In genomic region chr7:19320637-19321036, GRCm38 (mm10) we compare ENCODE assay signal across 8 mouse cellular contexts. TPM values are rescaled to one million over a fixed set of nuclear protein-coding genes. Genes with fewer than 3 reads are reported as not detected.
DNase-seq lines count a peak whose midpoint lies in the region; ATAC-seq lines count a peak whose summit lies in the region.

No protein-coding gene starts in this region.

- 40% methylated on average over 7 of the region's 7 CpGs for WGBS in heart, embryonic 11.5 days (ENCODE audit: insufficient replicate concordance)
- 45% methylated on average over 7 of the region's 7 CpGs for WGBS in hindbrain, embryonic 15.5 days
- WGBS in midbrain, embryonic 13.5 days = 42% methylated on average over 7 of the region's 7 CpGs

- ATAC-seq in heart, embryonic 11.5 days (replicated peaks; ENCODE audit: insufficient number of reproducible peaks, low FRiP score, low TSS enrichment) = no peak
- ATAC-seq in hindbrain, embryonic 15.5 days (ENCODE audit: low FRiP score, low read depth) = no peak
- ATAC-seq in midbrain, embryonic 13.5 days = no peak

- no peaks in the 10 kb centered on the region for H3K27me3 ChIP-seq in heart, embryonic 11.5 days (ENCODE audit: control insufficient read depth, insufficient read depth, low read length)
- no peaks in the 10 kb centered on the region for H3K27me3 ChIP-seq in hindbrain, embryonic 15.5 days
- H3K27me3 ChIP-seq in midbrain, embryonic 13.5 days = peaks cover 25% of the 10 kb centered on the region; the same call in 1 of the 2 replicates

- DNase-seq in heart, postnatal 36 days = no peak
- DNase-seq in CD4-positive helper T cell, adult 2 months (ENCODE audit: low read depth, low spot score) = peak; percentile 52
- DNase-seq in adrenal gland, adult 8-10 months = no peak
- no peak for DNase-seq in thymus, postnatal 0 days (ENCODE audit: low spot score)
- DNase-seq in retina, postnatal 1 day = no peak

- peak overlapping the region; percentile 56 for H3K9ac ChIP-seq in heart, embryonic 11.5 days (ENCODE audit: low read depth, low read length)
- no peak overlapping the region for H3K9ac ChIP-seq in hindbrain, embryonic 15.5 days
- no peak overlapping the region for H3K9ac ChIP-seq in midbrain, embryonic 13.5 days (replicated peaks)

- H3K9me3 ChIP-seq in heart, embryonic 11.5 days (replicated peaks; ENCODE audit: control insufficient read depth, low read length) = no peaks in the 10 kb centered on the region
- H3K9me3 ChIP-seq in hindbrain, embryonic 15.5 days = no peaks in the 10 kb centered on the region
- no peaks in the 10 kb centered on the region for H3K9me3 ChIP-seq in midbrain, embryonic 13.5 days

- H3K4me3 ChIP-seq in heart, embryonic 11.5 days (ENCODE audit: low read depth, low read length) = peak overlapping the region; percentile 43; the same call in 1 of the 2 replicates
- peak overlapping the region; percentile 50; the same call in 1 of the 2 replicates for H3K4me3 ChIP-seq in hindbrain, embryonic 15.5 days
- peak overlapping the region; percentile 53 for H3K4me3 ChIP-seq in midbrain, embryonic 13.5 days (replicated peaks)

- H3K4me1 ChIP-seq in heart, embryonic 11.5 days (ENCODE audit: control insufficient read depth, insufficient read depth, low read length) = peaks cover 13% of the 10 kb centered on the region
- H3K4me1 ChIP-seq in hindbrain, embryonic 15.5 days (replicated peaks) = peaks cover 16% of the 10 kb centered on the region
- H3K4me1 ChIP-seq in midbrain, embryonic 13.5 days (replicated peaks) = peaks cover 16% of the 10 kb centered on the region

- H3K27ac ChIP-seq in heart, embryonic 11.5 days (ENCODE audit: low read depth, low read length) = 0 out of 2 replicates have a peak overlapping the region, but pooled peaks have one; percentile 35
- no peak overlapping the region for H3K27ac ChIP-seq in hindbrain, embryonic 15.5 days (replicated peaks)
- H3K27ac ChIP-seq in midbrain, embryonic 13.5 days = no peak overlapping the region

- intact Hi-C loops in heart, postnatal 36 days (cut with DNase I) = no loop called here

- H3K36me3 ChIP-seq in heart, embryonic 11.5 days (ENCODE audit: control insufficient read depth, insufficient read depth, low read length) = no peaks in the 10 kb centered on the region
- no peaks in the 10 kb centered on the region for H3K36me3 ChIP-seq in hindbrain, embryonic 15.5 days
- H3K36me3 ChIP-seq in midbrain, embryonic 13.5 days = no peaks in the 10 kb centered on the region

- H3K4me2 ChIP-seq in heart, embryonic 11.5 days = peak overlapping the region; percentile 81
- H3K4me2 ChIP-seq in hindbrain, embryonic 15.5 days = peak overlapping the region; percentile 82
- H3K4me2 ChIP-seq in midbrain, embryonic 13.5 days (replicated peaks) = peak overlapping the region; percentile 83

RNA-seq across cellular contexts. Expression of gene Fosb, which starts 10.8 kb away (rescaled TPM):
- 0.11 and 0.17 TPM in 2 replicates for polyA plus RNA-seq in heart, embryonic 11.5 days (2014; fragmentation: Nextera tagmentation; extraction: Ambion mirVana)
- total RNA-seq in heart, postnatal 36 days (2021) = under 1 TPM; 0.14 to 0.86 TPM
- 0.08 and 0.14 TPM in 2 replicates for polyA plus RNA-seq in hindbrain, embryonic 15.5 days (2015; fragmentation: Nextera tagmentation; extraction: Ambion mirVana)
- polyA plus RNA-seq in midbrain, embryonic 13.5 days (2015; fragmentation: Nextera tagmentation; extraction: Ambion mirVana) = not detected in 2 replicates
- 1 to 10 TPM; 1.6 to 9.4 (median 5.6) TPM for total RNA-seq in adrenal gland, adult 8-10 months (2022)
- 0.19 and 0.21 TPM in 2 replicates for polyA plus RNA-seq in thymus, postnatal 0 days (2015; fragmentation: Nextera tagmentation; extraction: Ambion mirVana)

RNA-seq across cellular contexts. Expression of gene Ercc1, which starts 23.9 kb away (rescaled TPM):
- polyA plus RNA-seq in heart, embryonic 11.5 days (2014; fragmentation: Nextera tagmentation; extraction: Ambion mirVana) = 72.5 and 74.5 TPM in 2 replicates
- total RNA-seq in heart, postnatal 36 days (2021) = 10 to 100 TPM; 43.4 to 48.0 TPM
- polyA plus RNA-seq in hindbrain, embryonic 15.5 days (2015; fragmentation: Nextera tagmentation; extraction: Ambion mirVana) = 84.8 and 88.9 TPM in 2 replicates
- polyA plus RNA-seq in midbrain, embryonic 13.5 days (2015; fragmentation: Nextera tagmentation; extraction: Ambion mirVana) = 84.1 and 91.9 TPM in 2 replicates
- 10 to 100 TPM; 32.4 to 56.3 (median 41.6) TPM for total RNA-seq in adrenal gland, adult 8-10 months (2022)
- polyA plus RNA-seq in thymus, postnatal 0 days (2015; fragmentation: Nextera tagmentation; extraction: Ambion mirVana) = 59.6 and 67.1 TPM in 2 replicates

RNA-seq across cellular contexts. Expression of gene Rtn2, which starts 38.2 kb away (rescaled TPM):
- polyA plus RNA-seq in heart, embryonic 11.5 days (2014; fragmentation: Nextera tagmentation; extraction: Ambion mirVana) = 25.3 and 31.2 TPM in 2 replicates
- total RNA-seq in heart, postnatal 36 days (2021) = 100 to 1,000 TPM; 137 to 148 TPM
- polyA plus RNA-seq in hindbrain, embryonic 15.5 days (2015; fragmentation: Nextera tagmentation; extraction: Ambion mirVana) = 112 and 130 TPM in 2 replicates
- polyA plus RNA-seq in midbrain, embryonic 13.5 days (2015; fragmentation: Nextera tagmentation; extraction: Ambion mirVana) = 97.4 and 102 TPM in 2 replicates
- total RNA-seq in adrenal gland, adult 8-10 months (2022) = 10 to 100 TPM in 1 of 4 experiments, 1 to 10 TPM in 3; 3.8 to 15.0 (median 6.8) TPM
- 1.6 and 2.2 TPM in 2 replicates for polyA plus RNA-seq in thymus, postnatal 0 days (2015; fragmentation: Nextera tagmentation; extraction: Ambion mirVana)

RNA-seq across cellular contexts. Expression of gene Cd3eap, which starts 38.6 kb away (rescaled TPM):
- polyA plus RNA-seq in heart, embryonic 11.5 days (2014; fragmentation: Nextera tagmentation; extraction: Ambion mirVana) = 17.6 and 18.9 TPM in 2 replicates
- total RNA-seq in heart, postnatal 36 days (2021) = 10 to 100 TPM; 10.4 to 11.2 TPM
- polyA plus RNA-seq in hindbrain, embryonic 15.5 days (2015; fragmentation: Nextera tagmentation; extraction: Ambion mirVana) = 21.2 and 22.5 TPM in 2 replicates
- 19.6 and 20.4 TPM in 2 replicates for polyA plus RNA-seq in midbrain, embryonic 13.5 days (2015; fragmentation: Nextera tagmentation; extraction: Ambion mirVana)
- total RNA-seq in adrenal gland, adult 8-10 months (2022) = 10 to 100 TPM; 12.9 to 15.2 (median 13.5) TPM
- 15.8 and 18.7 TPM in 2 replicates for polyA plus RNA-seq in thymus, postnatal 0 days (2015; fragmentation: Nextera tagmentation; extraction: Ambion mirVana)

RNA-seq across cellular contexts. Expression of gene Ppp1r13l, which starts 38.9 kb away (rescaled TPM):
- 12.4 and 17.6 TPM in 2 replicates for polyA plus RNA-seq in heart, embryonic 11.5 days (2014; fragmentation: Nextera tagmentation; extraction: Ambion mirVana)
- 10 to 100 TPM; 35.8 to 44.2 TPM for total RNA-seq in heart, postnatal 36 days (2021)
- 2.6 and 3.0 TPM in 2 replicates for polyA plus RNA-seq in hindbrain, embryonic 15.5 days (2015; fragmentation: Nextera tagmentation; extraction: Ambion mirVana)
- polyA plus RNA-seq in midbrain, embryonic 13.5 days (2015; fragmentation: Nextera tagmentation; extraction: Ambion mirVana) = 1.2 and 2.3 TPM in 2 replicates
- total RNA-seq in adrenal gland, adult 8-10 months (2022) = 10 to 100 TPM in 1 of 4 experiments, 1 to 10 TPM in 3; 6.4 to 12.5 (median 8.4) TPM
- polyA plus RNA-seq in thymus, postnatal 0 days (2015; fragmentation: Nextera tagmentation; extraction: Ambion mirVana) = 2.2 and 2.4 TPM in 2 replicates
